Mouse (Mus musculus) left cerebral cortex, adult 6 months (tissue): Measurements from ENCODE around the gene Parn. TPM values are rescaled to one million over a fixed set of nuclear protein-coding genes. Genes with fewer than 3 reads are reported as not detected.

Experiments
- long read RNA-seq, 2 experiments: library from polyadenylated mRNA; unstranded; transcript quantifications; one replicate each; pipeline ENCODE4 v2.0.0; 2019 to 2020
- polyA plus RNA-seq: library from polyadenylated mRNA; unstranded; fragments of <200 nt; fragmentation: Nextera tagmentation; gene quantifications from 2 replicates; pipeline ENCODE4 v1.2.3, GENCODE M21; 2021

The Parn gene
- 11.4 and 13.7 TPM in 2 replicates for polyA plus RNA-seq
- long read RNA-seq, experiment 1, transcript Parn-201 (24 exons, 2,906 nt) = major isoform, 47 of 96 reads
- long read RNA-seq, experiment 1, partial matches to known transcripts = 11 of 96 reads
- long read RNA-seq, experiment 1, other reads (novel, unspliced or antisense) = 38 of 96 reads
- long read RNA-seq, experiment 2, transcript Parn-201 (24 exons, 2,906 nt) = major isoform, 10 of 23 reads
- long read RNA-seq, experiment 2, partial matches to known transcripts = 7 of 23 reads
- long read RNA-seq, experiment 2, other reads (novel, unspliced or antisense) = 6 of 23 reads

GRCm38 (mm10) chr16:13667878-13668343, at the start of gene Parn:
TSS of gene Parn (minus strand) at chr16:13668170.

GRCm38 (mm10) chr16:13671685-13672385, 3.9 kb upstream of the Parn start, which contains the start of the genes Bfar and 3110001I22Rik:
TSS of gene Bfar (plus strand) at chr16:13671858.
TSS of gene 3110001I22Rik (plus strand) at chr16:13671929.

Other genes starting within 250 kb of the Parn start
- 22.1 and 26.9 TPM in 2 replicates for gene Bfar, start 3.7 kb upstream of the Parn start, polyA plus RNA-seq
- gene 3110001I22Rik, start 3.8 kb upstream of the Parn start, polyA plus RNA-seq = 1.3 and 1.7 TPM in 2 replicates
- gene Pla2g10, start 62.8 kb upstream of the Parn start, polyA plus RNA-seq = not detected in 2 replicates
- 48.8 and 64.3 TPM in 2 replicates for gene Rrn3, start 112.5 kb upstream of the Parn start, polyA plus RNA-seq
- gene Ntan1, start 150.7 kb upstream of the Parn start, polyA plus RNA-seq = 182 and 194 TPM in 2 replicates
- 39.2 and 48.2 TPM in 2 replicates for gene Pdxdc1, start 235.0 kb upstream of the Parn start, polyA plus RNA-seq
- gene Mpv17l, start 235.0 kb upstream of the Parn start, polyA plus RNA-seq = 56.3 and 74.4 TPM in 2 replicates